Mouse (Mus musculus) large intestine, adult 2 months (tissue): ENCODE results near the gene Hmgb4. TPM values are rescaled to one million over a fixed set of nuclear protein-coding genes. Genes with fewer than 3 reads are reported as not detected.

Experiments
- DNase-seq: peaks from one replicate; pipeline ENCODE4 v3.0.0-alpha.2; 2012; ENCODE audit warnings: low read depth, low spot score
- WGBS: fragments of 180-500 bp; shearing (Covaris S2); methylation state at CpG from one replicate; pipeline ENCODE4 v1.1.7; 2018; 5-methylcytosine and 5-hydroxymethylcytosine counted together
- polyA plus RNA-seq: library from polyadenylated mRNA; depleted of rRNA; stranded (reverse); fragments of >200 nt; gene quantifications from 2 replicates; pipeline ENCODE4 v1.2.3, GENCODE M21; 2012; rRNA removed

Gene Hmgb4
- polyA plus RNA-seq = not detected in 2 replicates

- WGBS = 67% methylated on average over 8 of the region's 8 CpGs
- no peak for DNase-seq
These were observed at the start of gene Hmgb4 for GRCm38 (mm10) chr4:128260907-128261560. Gene Hmgb4 (minus strand): TSS chr4:128260957.

- WGBS = 87% methylated on average over 8 of the region's 8 CpGs
- no peak for DNase-seq
These were observed 45.3 kb upstream of the Hmgb4 start for GRCm38 (mm10) chr4:128306011-128306410.

GRCm38 (mm10) chr4:128304049-128304448, 43.3 kb upstream of the Hmgb4 start:
- WGBS = 72% methylated on average over 8 of the region's 8 CpGs
- DNase-seq = no peak

GRCm38 (mm10) chr4:128288095-128288494, 27.3 kb upstream of the Hmgb4 start:
- WGBS = 76% methylated on average over 7 of the region's 7 CpGs
- no peak for DNase-seq

GRCm38 (mm10) chr4:128285009-128285408, 24.3 kb upstream of the Hmgb4 start:
- DNase-seq = no peak
- WGBS = 74% methylated on average over 1 of the region's 1 CpGs

- DNase-seq = no peak
- WGBS = 75% methylated on average over 6 of the region's 6 CpGs
These were observed 14.8 kb upstream of the Hmgb4 start for GRCm38 (mm10) chr4:128275586-128275985.

GRCm38 (mm10) chr4:128275116-128275515, 14.4 kb upstream of the Hmgb4 start:
- no peak for DNase-seq
- 74% methylated on average over 5 of the region's 5 CpGs for WGBS

- 56% methylated on average over 11 of the region's 11 CpGs for WGBS
- no peak for DNase-seq
These were observed 12.4 kb upstream of the Hmgb4 start for GRCm38 (mm10) chr4:128273146-128273545.

GRCm38 (mm10) chr4:128272501-128272900, 11.7 kb upstream of the Hmgb4 start:
- DNase-seq = no peak
- WGBS = 60% methylated on average over 6 of the region's 6 CpGs

GRCm38 (mm10) chr4:128270931-128271330, 10.2 kb upstream of the Hmgb4 start:
- no peak for DNase-seq
- WGBS = 61% methylated on average over 19 of the region's 19 CpGs

GRCm38 (mm10) chr4:128270177-128270576, 9.4 kb upstream of the Hmgb4 start:
- DNase-seq = no peak
- 76% methylated on average over 10 of the region's 10 CpGs for WGBS

GRCm38 (mm10) chr4:128269261-128269875, 8.6 kb upstream of the Hmgb4 start:
- no peak for DNase-seq
- WGBS = 77% methylated on average over 9 of the region's 9 CpGs

GRCm38 (mm10) chr4:128265341-128265740, 4.6 kb upstream of the Hmgb4 start:
- no peak for DNase-seq
- 72% methylated on average over 3 of the region's 3 CpGs for WGBS

- no peak for DNase-seq
- 73% methylated on average over 5 of the region's 5 CpGs for WGBS
These were observed 3.7 kb upstream of the Hmgb4 start for GRCm38 (mm10) chr4:128264491-128264890.

- WGBS = 81% methylated on average over 5 of the region's 5 CpGs
These were observed 1.5 kb downstream of the Hmgb4 start for GRCm38 (mm10) chr4:128259211-128259610.

GRCm38 (mm10) chr4:128248676-128249075, 12.1 kb downstream of the Hmgb4 start:
- WGBS = 6% methylated on average over 5 of the region's 5 CpGs

More at GRCm38 (mm10) chr4:128259211-128259610, 1.5 kb downstream of the Hmgb4 start:
- no peak for DNase-seq

GRCm38 (mm10) chr4:128245201-128245600, 15.6 kb downstream of the Hmgb4 start:
- WGBS = 9% methylated on average over 2 of the region's 2 CpGs
- no peak for DNase-seq

More at GRCm38 (mm10) chr4:128248676-128249075, 12.1 kb downstream of the Hmgb4 start:
- no peak for DNase-seq

GRCm38 (mm10) chr4:128241854-128242356, 18.9 kb downstream of the Hmgb4 start:
- 67% methylated on average over 2 of the region's 2 CpGs for WGBS
- no peak for DNase-seq

- no peak for DNase-seq
- WGBS = 31% methylated on average over 19 of the region's 19 CpGs
These were observed 19.5 kb downstream of the Hmgb4 start for GRCm38 (mm10) chr4:128241075-128241853.

GRCm38 (mm10) chr4:128239113-128239512, 21.6 kb downstream of the Hmgb4 start:
- DNase-seq = no peak
- 43% methylated on average over 1 of the region's 1 CpGs for WGBS
